Mouse (Mus musculus) kidney, adult 2 months (tissue): ENCODE measurements around the gene Unc5b.

Experiments
- CTCF ChIP-seq: fragments of 200-500 bp; conservative IDR thresholded peaks from 2 replicates; pipeline ENCODE4 v1.5.1; 2011; ENCODE audit warnings: low read depth, mild to moderate bottlenecking, control low read depth, low read length, moderate library complexity, mixed read lengths; ENCODE audit not compliant: insufficient read depth, insufficient read length
- POLR2A ChIP-seq: fragments of 200-500 bp; IDR thresholded peaks from one replicate; pipeline ENCODE4 v1.6.1; 2011; ENCODE audit warnings: low read depth, low read length, control low read depth

- TF ChIP-seq CTCF (no peak), POLR2A (no peak)
These were observed 26.5 kb downstream of the Unc5b start for GRCm38 (mm10) chr10:60804865-60805264.
